Mouse (Mus musculus) mouse trophoblast stem cell (cell line): ENCODE measurements around the gene Tshz2.

Experiments used
- in situ Hi-C, 2 experiments: fragments of 300-500 bp; cut with MseI, MboI; formaldehyde crosslinking; loops; 2 replicates in 1 of 2; 3 replicates in 1 of 2; pipeline ENCODE4 v1.15.1; 2025

Gene Tshz2

DNA sequence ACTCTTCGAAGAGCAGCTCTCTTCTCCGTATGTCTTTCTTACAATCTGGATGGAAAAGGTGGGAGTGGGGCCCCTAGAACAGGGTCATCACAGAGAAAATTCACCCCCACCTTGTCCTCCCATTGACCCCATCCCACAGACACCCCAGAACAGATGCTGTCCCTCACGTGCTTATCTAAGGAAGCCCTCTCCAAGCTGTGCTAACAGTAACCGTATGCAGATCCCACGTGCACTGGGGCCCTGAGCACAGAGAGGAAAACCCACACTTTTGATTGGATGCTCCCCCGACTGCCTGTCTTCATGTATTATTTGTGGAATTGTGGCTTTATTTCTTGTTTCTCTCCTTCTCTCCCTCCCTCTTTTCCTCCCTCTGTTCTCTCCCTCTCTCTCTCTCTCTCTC is 229.9 kb downstream of the Tshz2 start:
- in situ Hi-C loops: no loop called here

DNA sequence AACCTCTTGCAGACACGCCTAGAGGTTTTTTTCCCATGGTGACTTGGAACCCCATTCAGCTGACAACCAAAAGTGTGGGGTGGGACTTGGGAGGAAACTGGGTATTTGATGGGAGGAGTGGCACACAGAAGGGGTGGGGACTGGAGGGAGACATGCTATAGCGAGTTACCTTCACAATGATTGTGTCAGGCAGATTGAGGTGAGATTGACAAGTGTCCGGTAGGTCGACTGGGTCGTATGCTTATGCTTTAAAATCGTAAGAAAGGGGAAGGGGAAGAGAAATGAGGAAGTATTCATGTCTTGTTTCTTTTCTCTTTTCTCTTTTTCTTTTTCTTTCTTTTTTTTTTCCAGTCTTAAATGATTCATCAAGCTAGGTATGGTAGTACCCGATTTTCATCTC is 236.7 kb downstream of the Tshz2 start:
- in situ Hi-C loops: no loop called here

DNA sequence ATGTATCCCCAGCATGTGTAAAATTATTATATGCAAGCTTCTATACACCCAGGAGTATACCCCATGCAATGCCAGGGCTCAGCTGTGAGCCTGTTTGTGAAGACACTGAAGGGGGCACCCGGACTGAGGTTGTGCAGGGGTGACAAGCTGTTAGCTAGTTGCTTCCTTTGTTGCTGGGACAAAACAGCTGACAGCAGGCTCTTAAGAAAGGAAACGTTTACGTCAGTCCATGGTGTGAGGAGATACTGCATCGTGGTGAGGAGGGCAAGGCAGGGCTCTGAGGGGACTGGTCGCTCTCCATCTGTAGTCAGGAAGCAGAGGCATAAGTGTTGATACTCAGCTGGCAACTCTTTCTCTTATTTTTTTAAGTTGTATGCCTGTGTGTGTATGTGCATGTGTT is 237.7 kb downstream of the Tshz2 start:
- in situ Hi-C loops: no loop called here

GRCm38 (mm10) chr2:169871436-169872060 is 238.7 kb downstream of the Tshz2 start:
- in situ Hi-C loops: no loop called here

GRCm38 (mm10) chr2:169873442-169873841 is 240.6 kb downstream of the Tshz2 start:
- in situ Hi-C loops: no loop called here

GRCm38 (mm10) chr2:169887921-169888320 is 255.1 kb downstream of the Tshz2 start:
- in situ Hi-C loops: no loop called here

- in situ Hi-C loops: no loop called here
These were observed 259.7 kb downstream of the Tshz2 start for GRCm38 (mm10) chr2:169892441-169893038.

- in situ Hi-C loops: no loop called here
These were observed 270.1 kb downstream of the Tshz2 start for GRCm38 (mm10) chr2:169902896-169903295.

DNA sequence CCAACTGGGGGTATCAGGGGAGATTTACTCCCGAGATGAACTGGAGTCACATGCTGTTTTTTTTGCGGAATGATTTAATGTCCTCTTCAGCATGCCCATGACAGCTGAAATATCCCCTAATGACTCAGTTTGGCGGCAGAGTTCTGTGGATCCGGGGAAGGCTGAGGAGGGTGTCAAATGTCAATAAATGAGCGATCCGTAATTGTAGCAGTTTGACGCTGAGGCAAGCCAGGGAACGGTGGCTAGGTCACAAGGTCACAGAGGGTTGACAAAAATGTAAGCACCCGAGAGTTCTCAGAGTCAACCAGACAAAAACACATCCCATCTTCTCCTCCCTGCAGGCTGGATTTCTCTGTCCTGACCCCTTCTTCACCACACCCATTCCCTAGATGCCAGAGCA is 273.6 kb downstream of the Tshz2 start:
- in situ Hi-C loops: no loop called here

DNA sequence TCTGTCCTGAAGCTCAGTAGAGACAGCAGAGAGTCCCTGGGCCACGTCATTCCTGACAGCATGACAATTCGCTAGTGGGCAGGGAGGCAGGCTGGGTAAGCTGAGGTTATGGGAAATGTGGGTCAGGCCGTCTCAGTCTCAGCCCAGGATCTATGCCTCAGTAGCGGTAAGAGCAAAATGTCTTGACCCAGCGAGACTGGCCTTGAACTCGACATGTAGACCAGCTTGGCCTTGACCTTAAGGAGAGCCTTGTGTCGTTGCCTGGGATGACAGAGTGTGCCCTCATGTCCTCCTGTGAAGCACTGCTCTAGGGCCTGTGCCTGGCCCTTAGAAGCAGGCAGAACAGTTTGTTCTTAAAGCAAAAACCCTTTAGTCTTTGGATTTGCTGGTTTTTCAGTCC is 275.2 kb downstream of the Tshz2 start:
- in situ Hi-C loops: no loop called here

DNA sequence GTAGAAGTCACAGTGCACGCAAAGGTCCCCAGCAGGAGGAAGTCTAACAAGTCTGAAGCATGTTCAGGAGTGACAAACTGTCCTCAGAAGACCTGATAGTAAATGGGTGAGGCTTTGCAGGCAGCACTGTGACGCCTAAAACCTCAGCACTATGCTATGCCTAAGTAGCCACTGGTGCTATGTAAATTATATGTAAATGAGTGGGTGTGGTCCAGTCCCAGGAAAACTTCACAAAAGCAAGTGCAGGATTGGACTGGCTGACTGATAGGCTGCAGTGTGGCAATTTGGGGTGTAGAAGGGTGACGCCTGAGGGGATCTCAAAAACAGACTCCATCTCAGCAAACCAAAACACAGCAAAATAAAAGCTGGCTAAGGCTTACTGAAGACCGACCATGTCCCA is 277.8 kb downstream of the Tshz2 start:
- in situ Hi-C loops: no loop called here

- in situ Hi-C loops: no loop called here
These were observed 280.0 kb downstream of the Tshz2 start for GRCm38 (mm10) chr2:169912826-169913225.

DNA sequence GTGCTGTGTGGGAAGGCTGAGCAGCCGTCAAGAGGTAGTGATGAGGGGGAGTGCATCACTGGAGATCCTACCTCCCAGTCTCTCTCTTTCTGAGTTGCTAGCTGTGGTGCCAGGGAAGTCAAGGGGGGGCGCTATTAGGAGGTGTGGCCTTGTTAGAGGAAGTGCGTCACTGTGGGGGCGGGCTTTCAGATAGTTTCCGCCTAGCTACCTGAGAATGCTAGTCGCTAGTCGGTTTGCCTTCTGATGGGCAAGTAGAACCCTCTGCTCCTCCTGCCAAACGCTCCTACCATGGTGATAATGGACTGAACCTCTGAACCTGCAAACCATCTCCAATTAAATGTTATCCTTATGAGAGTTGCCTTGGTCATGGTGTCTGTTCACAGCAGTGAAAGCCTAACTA is 282.1 kb downstream of the Tshz2 start:
- in situ Hi-C loops: no loop called here

- in situ Hi-C loops: no loop called here
These were observed 282.5 kb downstream of the Tshz2 start for GRCm38 (mm10) chr2:169915326-169915725.

DNA sequence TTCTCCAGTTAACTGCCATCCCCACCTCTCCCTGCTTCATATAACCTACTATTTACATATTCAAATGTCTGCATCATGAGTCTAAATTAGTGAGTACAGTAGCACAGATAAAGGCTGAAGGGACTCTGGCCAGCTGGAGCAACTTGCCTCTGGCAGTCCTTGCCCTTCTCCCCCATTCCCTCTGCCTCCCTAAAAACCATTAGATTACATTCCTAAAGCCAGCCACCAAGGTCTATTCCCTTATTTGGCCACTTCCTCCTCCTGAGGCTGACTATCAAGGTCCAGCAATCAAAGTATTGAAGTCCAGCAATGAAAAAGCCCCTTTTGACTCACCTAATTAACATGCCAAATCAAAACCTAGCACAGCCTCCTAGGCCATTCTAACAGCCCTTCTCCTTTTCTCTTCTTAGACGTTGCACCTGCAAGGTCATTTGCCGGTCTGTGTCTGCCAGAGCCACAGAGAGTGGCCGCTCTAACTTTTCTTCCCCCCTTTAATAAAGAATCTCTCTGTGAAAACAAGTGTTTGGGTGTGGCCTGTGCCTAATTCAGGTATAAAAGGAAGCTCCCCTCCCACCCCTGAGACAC is 286.4 kb downstream of the Tshz2 start:
- in situ Hi-C loops: no loop called here

GRCm38 (mm10) chr2:169924177-169924810 is 291.5 kb downstream of the Tshz2 start:
- in situ Hi-C loops: no loop called here

GRCm38 (mm10) chr2:169925466-169925865 is 292.7 kb downstream of the Tshz2 start:
- in situ Hi-C loops: no loop called here

GRCm38 (mm10) chr2:169926016-169926415 is 293.2 kb downstream of the Tshz2 start:
- in situ Hi-C loops: no loop called here

DNA sequence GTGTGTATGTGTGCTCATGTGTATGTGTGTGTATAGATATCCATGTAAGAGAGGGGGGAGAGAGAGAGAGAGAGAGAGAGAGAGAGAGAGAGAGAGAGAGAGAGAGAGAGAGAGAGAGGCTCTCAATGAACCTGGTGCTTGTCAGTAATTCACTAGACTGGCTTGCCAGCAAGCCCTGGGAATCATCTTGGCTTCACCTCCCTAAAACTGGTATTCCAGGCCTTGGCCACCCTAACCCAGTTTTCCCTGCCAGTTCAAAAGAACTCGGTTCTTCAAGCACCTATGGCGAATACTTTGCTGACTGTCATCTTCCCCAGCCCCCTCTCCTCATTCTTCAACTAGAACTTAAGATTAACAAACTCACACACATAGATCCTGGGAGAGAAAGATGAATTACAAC is 294.6 kb downstream of the Tshz2 start:
- in situ Hi-C loops: no loop called here

DNA sequence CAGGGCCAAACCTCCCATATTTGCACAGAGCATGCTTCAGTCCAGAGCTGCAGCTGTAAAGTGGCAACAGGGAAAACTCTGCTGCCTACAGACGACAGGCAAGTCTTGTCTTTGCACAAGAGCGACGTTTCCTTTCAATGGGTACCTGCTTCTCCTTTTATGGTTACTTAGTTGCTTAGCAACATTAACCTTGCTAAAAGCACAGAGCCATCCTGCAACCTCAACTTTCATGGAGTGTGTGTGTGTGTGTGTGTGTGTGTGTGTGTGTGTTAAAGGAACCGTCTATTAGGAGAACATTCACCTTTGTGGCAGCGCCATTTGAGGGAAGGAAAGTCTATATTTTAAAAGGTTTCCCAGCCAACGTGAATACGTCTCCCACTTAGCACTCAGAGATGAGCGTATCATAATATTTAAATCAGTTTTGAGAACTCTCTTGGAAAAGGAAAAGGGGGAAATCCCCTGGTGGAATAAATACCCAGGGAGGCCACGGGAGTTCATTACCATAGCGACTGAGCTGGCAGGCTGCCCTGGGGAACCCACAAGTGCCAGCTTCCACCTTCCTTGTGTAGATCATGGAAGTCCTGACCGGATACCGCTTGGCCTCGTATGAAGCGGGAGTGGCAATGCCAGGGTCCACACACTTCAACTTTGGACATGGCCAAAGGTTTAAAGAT is 295.8 kb downstream of the Tshz2 start:
- in situ Hi-C loops: no loop called here

DNA sequence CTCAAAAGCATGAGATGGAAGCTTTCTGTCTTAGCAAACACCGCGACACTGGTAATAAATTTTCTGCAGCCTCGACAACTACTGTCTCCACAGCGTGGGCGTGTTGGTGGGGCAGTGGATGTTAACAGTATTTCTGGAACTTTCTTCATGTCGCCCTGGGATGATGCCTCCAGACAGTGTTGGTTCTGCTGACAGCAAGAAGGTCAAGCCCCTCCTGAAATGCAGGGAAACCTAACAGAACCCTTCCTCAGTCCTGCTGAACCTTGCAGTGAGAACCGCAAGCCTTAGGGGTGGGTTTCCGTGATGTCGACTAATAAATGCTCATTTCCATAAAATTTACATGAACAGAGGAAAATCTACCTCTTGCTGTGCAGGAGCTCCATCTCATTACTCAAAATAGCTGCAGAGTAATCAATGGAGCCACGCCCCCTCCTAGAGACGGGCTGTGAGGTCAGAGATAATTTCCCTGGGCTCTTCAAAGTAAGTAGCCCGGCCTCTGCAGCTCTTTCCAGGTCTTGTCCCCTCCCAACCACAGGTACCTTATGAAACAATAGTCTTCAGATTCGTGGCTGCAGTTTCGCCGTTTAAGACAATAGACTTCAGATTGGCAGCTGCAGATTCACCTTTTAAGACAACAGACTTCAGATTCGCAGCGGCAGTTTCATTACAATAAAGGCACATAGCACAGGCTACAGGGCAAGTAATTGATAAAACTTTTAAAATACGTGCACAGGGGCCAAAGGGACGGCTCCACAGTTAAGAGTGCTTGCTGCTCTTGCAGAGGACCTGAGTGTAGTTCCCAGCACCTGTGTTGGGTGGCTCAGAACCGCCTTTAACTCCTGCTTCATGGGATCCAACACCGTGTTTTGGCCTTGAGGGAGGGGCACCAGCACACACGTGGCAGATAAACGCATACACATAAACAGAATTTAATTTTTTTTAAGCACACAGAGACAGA is 297.0 kb downstream of the Tshz2 start:
- in situ Hi-C loops: no loop called here
